8 mouse cellular contexts compared by ENCODE assay signal in genomic region chr14:25459016-25459393, GRCm38 (mm10). TPM values are rescaled to one million over a fixed set of nuclear protein-coding genes. Genes with fewer than 3 reads are reported as not detected.
A peak's percentile ranks its signal among the peaks of the same experiment; 100 is the strongest.
DNase-seq lines count a peak whose midpoint lies in the region; ATAC-seq and TF ChIP-seq lines count a peak whose summit lies in the region.

TSS of gene Zmiz1 (plus strand) at chr14:25459185.

- peak within 1 kb of the TSS; percentile 80 for H3ac ChIP-seq in myocyte (ENCODE audit: control insufficient read depth, insufficient read length)

- no peak for TF ChIP-seq CTCF in bone marrow macrophage, adult 2 months (IDR thresholded peaks at IDR 0.05; ENCODE audit: low read depth, low read length)
- TF ChIP-seq CTCF in kidney, postnatal 0 days (IDR thresholded peaks at IDR 0.05; ENCODE audit: low read depth), result no peak

- no peaks in the 10 kb centered on the region for H3K9me3 ChIP-seq in erythroblast, embryonic 14.5 days (ENCODE audit: control insufficient read depth, low read length)
- no peaks in the 10 kb centered on the region for H3K9me3 ChIP-seq in heart, embryonic 13.5 days
- no peaks in the 10 kb centered on the region for H3K9me3 ChIP-seq in kidney, postnatal 0 days (replicated peaks; ENCODE audit: low read length)
- no peaks in the 10 kb centered on the region for H3K9me3 ChIP-seq in liver, embryonic 11.5 days (ENCODE audit: control insufficient read depth, low read length)

- peak within 1 kb of the TSS; percentile 81 for H3K4me3 ChIP-seq in bone marrow macrophage, adult 2 months (ENCODE audit: insufficient read depth, low read length)
- H3K4me3 ChIP-seq in erythroblast, embryonic 14.5 days (replicated peaks), result peak within 1 kb of the TSS; percentile 71
- peak within 1 kb of the TSS; percentile 92 for H3K4me3 ChIP-seq in heart, embryonic 13.5 days
- H3K4me3 ChIP-seq in kidney, postnatal 0 days (replicated peaks; ENCODE audit: low read depth, low read length), result peak within 1 kb of the TSS; percentile 76
- peak within 1 kb of the TSS; percentile 92 for H3K4me3 ChIP-seq in liver, embryonic 11.5 days (ENCODE audit: low read depth, low read length)
- peak within 1 kb of the TSS; percentile 93 for H3K4me3 ChIP-seq in myocyte

- H3K36me3 ChIP-seq in erythroblast, embryonic 14.5 days (ENCODE audit: control insufficient read depth), result no peaks in the 10 kb centered on the region
- H3K36me3 ChIP-seq in heart, embryonic 13.5 days, result no peaks in the 10 kb centered on the region
- H3K36me3 ChIP-seq in kidney, postnatal 0 days (ENCODE audit: insufficient read depth, low read length), result no peaks in the 10 kb centered on the region
- H3K36me3 ChIP-seq in liver, embryonic 11.5 days (ENCODE audit: control insufficient read depth, insufficient read depth, low read length), result no peaks in the 10 kb centered on the region
- no peaks in the 10 kb centered on the region for H3K36me3 ChIP-seq in myocyte (ENCODE audit: control insufficient read depth, insufficient read depth)
- no peaks in the 10 kb centered on the region for H3K36me3 ChIP-seq in splenic B cell, adult 2 months (ENCODE audit: control insufficient read depth, insufficient read depth, low read length, poor library complexity, severe bottlenecking)

- under 1% methylated on average over 42 of the region's 42 CpGs for WGBS in heart, embryonic 13.5 days
- under 1% methylated on average over 41 of the region's 42 CpGs for WGBS in kidney, postnatal 0 days
- WGBS in liver, embryonic 11.5 days, result under 1% methylated on average over 42 of the region's 42 CpGs

- H3K4me2 ChIP-seq in heart, embryonic 13.5 days, result peak within 1 kb of the TSS; percentile 99
- peak within 1 kb of the TSS; percentile 93 for H3K4me2 ChIP-seq in kidney, postnatal 0 days (ENCODE audit: low read length)
- H3K4me2 ChIP-seq in liver, embryonic 11.5 days, result peak within 1 kb of the TSS; percentile 98
- peak within 1 kb of the TSS; percentile 89 for H3K4me2 ChIP-seq in myocyte (ENCODE audit: low read depth)

- peaks cover 17% of the 10 kb centered on the region for H3K4me1 ChIP-seq in bone marrow macrophage, adult 2 months (ENCODE audit: control insufficient read depth, insufficient read depth, low read length)
- peaks cover 46% of the 10 kb centered on the region for H3K4me1 ChIP-seq in erythroblast, embryonic 14.5 days (ENCODE audit: control insufficient read depth)
- H3K4me1 ChIP-seq in heart, embryonic 13.5 days, result peaks cover 68% of the 10 kb centered on the region
- H3K4me1 ChIP-seq in kidney, postnatal 0 days (replicated peaks; ENCODE audit: insufficient read depth, low read length), result peaks cover 34% of the 10 kb centered on the region
- H3K4me1 ChIP-seq in liver, embryonic 11.5 days (replicated peaks; ENCODE audit: control insufficient read depth, insufficient read depth, low read length), result peaks cover 34% of the 10 kb centered on the region

- H3K27me3 ChIP-seq in erythroblast, embryonic 14.5 days (ENCODE audit: control insufficient read depth), result peaks cover 94% of the 10 kb centered on the region
- H3K27me3 ChIP-seq in heart, embryonic 13.5 days (replicated peaks), result no peaks in the 10 kb centered on the region
- no peaks in the 10 kb centered on the region for H3K27me3 ChIP-seq in kidney, postnatal 0 days (ENCODE audit: insufficient read depth, low read length)
- H3K27me3 ChIP-seq in liver, embryonic 11.5 days (replicated peaks; ENCODE audit: control insufficient read depth, insufficient read depth, low read length), result 0 out of 2 replicates have a peak, but pooled peaks cover 3% of the 10 kb centered on the region
- no peaks in the 10 kb centered on the region for H3K27me3 ChIP-seq in myocyte (ENCODE audit: control insufficient read depth, insufficient read depth, insufficient read length)
- H3K27me3 ChIP-seq in splenic B cell, adult 2 months (ENCODE audit: control insufficient read depth, insufficient read depth, low read length, poor library complexity, severe bottlenecking), result no peaks in the 10 kb centered on the region

- TF ChIP-seq POLR2A in bone marrow macrophage, adult 2 months (IDR thresholded peaks at IDR 0.05; ENCODE audit: borderline replicate concordance, low read depth, low read length), result no peak
- TF ChIP-seq POLR2A in myocyte (IDR thresholded peaks at IDR 0.05; ENCODE audit: insufficient read length, low read depth), result peak; percentile 58

- ATAC-seq in heart, embryonic 13.5 days (ENCODE audit: extremely low read depth, insufficient number of reproducible peaks, low FRiP score, low TSS enrichment), result no peak
- ATAC-seq in kidney, postnatal 0 days (replicated peaks; ENCODE audit: low FRiP score, low read depth), result peak; percentile 38; the same call in 1 of the 2 replicates
- peak; percentile 67 for ATAC-seq in liver, embryonic 11.5 days (replicated peaks; ENCODE audit: low FRiP score)

- peaks cover 46% of the 10 kb centered on the region for H3K79me2 ChIP-seq in myocyte (ENCODE audit: control insufficient read depth, insufficient read depth)

- peak; percentile 89 for DNase-seq in 416B (ENCODE audit: low read depth)
- peak; percentile 98 for DNase-seq in kidney, postnatal 0 days (ENCODE audit: low spot score)
- DNase-seq in liver, embryonic 11.5 days (ENCODE audit: low spot score), result peak; percentile 89
- DNase-seq in splenic B cell, adult 2 months (ENCODE audit: low read depth, low spot score), result peak; percentile 84

- peak within 1 kb of the TSS; percentile 91 for H3K27ac ChIP-seq in bone marrow macrophage, adult 2 months (ENCODE audit: insufficient read depth, low read depth, low read length)
- H3K27ac ChIP-seq in heart, embryonic 13.5 days (replicated peaks), result peak within 1 kb of the TSS; percentile 100
- H3K27ac ChIP-seq in kidney, postnatal 0 days, result peak within 1 kb of the TSS; percentile 100
- peak within 1 kb of the TSS; percentile 98 for H3K27ac ChIP-seq in liver, embryonic 11.5 days (ENCODE audit: low read depth, low read length)

- peak within 1 kb of the TSS; percentile 97 for H3K9ac ChIP-seq in heart, embryonic 13.5 days
- peak within 1 kb of the TSS; percentile 95 for H3K9ac ChIP-seq in kidney, postnatal 0 days (ENCODE audit: low read depth, low read length)
- peak within 1 kb of the TSS; percentile 75 for H3K9ac ChIP-seq in liver, embryonic 11.5 days (ENCODE audit: low read depth, low read length)

TF ChIP-seq in myocyte, 11 proteins besides CTCF, POLR2A, EP300 and RAD21:
- TF ChIP-seq CEBPB (IDR thresholded peaks at IDR 0.05; ENCODE audit: insufficient read depth, poor library complexity, severe bottlenecking) (0 out of 2 replicates have a peak, but pooled peaks have one; percentile 0), MYOD1 (IDR thresholded peaks at IDR 0.05; ENCODE audit: control insufficient read depth in 1 of 3, insufficient read length in 2 of 3, low read depth in 2 of 3) (peak in 1 of 3 experiments; percentile 26), POLR2AphosphoS2 (IDR thresholded peaks at IDR 0.05; ENCODE audit: insufficient read length, low read depth) (no peak), TCF12 (IDR thresholded peaks at IDR 0.05; ENCODE audit: insufficient read depth, poor library complexity, severe bottlenecking) (no peak), SRF (IDR thresholded peaks at IDR 0.05; ENCODE audit: control insufficient read depth, insufficient read length, low read depth) (no peak), USF1 (IDR thresholded peaks at IDR 0.05; ENCODE audit: low read depth) (no peak), REST (IDR thresholded peaks at IDR 0.05; ENCODE audit: insufficient read depth, insufficient read length) (no peak), TCF3 (IDR thresholded peaks at IDR 0.05; ENCODE audit: insufficient read length, low read depth) (no peak), MAX (IDR thresholded peaks at IDR 0.05; ENCODE audit: low read depth) (no peak), E2F4 (IDR thresholded peaks at IDR 0.05; ENCODE audit: insufficient read depth) (peak; percentile 21), MYOG (IDR thresholded peaks at IDR 0.05; ENCODE audit: control insufficient read depth in 1 of 3, insufficient read depth in 1 of 3, insufficient read length in 2 of 3, low read depth in 2 of 3) (peak in 1 of 3 experiments; percentile 39)
TF ChIP-seq in myocyte: peak in this region for 4.

RNA-seq across cellular contexts. Expression of gene Zmiz1, which starts in this region (rescaled TPM):
- 78.1 and 99.2 TPM in 2 replicates for polyA plus RNA-seq in bone marrow macrophage, adult 2 months (2012; ENCODE audit: insufficient read depth, insufficient read length, missing spikeins)
- polyA plus RNA-seq in erythroblast, embryonic 14.5 days (2012), result 0.68 and 0.75 TPM in 2 replicates
- 25.1 and 25.7 TPM in 2 replicates for polyA plus RNA-seq in heart, embryonic 13.5 days (2015; fragmentation: Nextera tagmentation; extraction: Ambion mirVana)
- polyA plus RNA-seq in kidney, postnatal 0 days (2015; fragmentation: Nextera tagmentation; extraction: Ambion mirVana), result 25.0 and 26.6 TPM in 2 replicates
- 27.5 and 31.0 TPM in 2 replicates for polyA plus RNA-seq in liver, embryonic 11.5 days (2014; fragmentation: Nextera tagmentation; extraction: Ambion mirVana)
- 34.5 TPM for polyA plus RNA-seq in myocyte (2012; fragmentation: generic; extraction: Trizol)

Comparison
In these comparisons a context has a peak if more than half of its experiments do, and no peak if none do; other contexts are left out.
1. RNA of gene Zmiz1 (polyA plus RNA-seq): 78.1 to 99.2 TPM in bone marrow macrophage, adult 2 months, 34.5 TPM in myocyte (single experiment), 27.5 to 31.0 TPM in liver, embryonic 11.5 days, 25.1 to 25.7 TPM in heart, embryonic 13.5 days and 25.0 to 26.6 TPM in kidney, postnatal 0 days; 0.68 to 0.75 TPM in erythroblast, embryonic 14.5 days; every median in the first group is over 10 times any median in the second.
2. Peak in every context shown above with its lines, with median percentiles within 50 percentile points of each other: DNase-seq, H3K27ac ChIP-seq, H3K4me3 ChIP-seq, H3K4me2 ChIP-seq and H3K9ac ChIP-seq.